Mouse (Mus musculus): ENCODE measurements at regions not wholly inside any gene's neighbourhood (a gene's known extent, or its start where the extent isn't known, plus 50 kb on each side); places are given as distances from the start of the nearest gene placed in this dataset.

- TF ChIP-seq CTCF (conservative IDR thresholded peaks at IDR 0.05; ENCODE audit: low read length) (no peak), POU5F1 (IDR thresholded peaks at IDR 0.05; ENCODE audit: borderline replicate concordance, low read length) (no peak), NANOG (IDR thresholded peaks at IDR 0.05; ENCODE audit: borderline replicate concordance, low read length) (no peak)
Observed at GRCm38 (mm10) chr19:14880818-14881217, 283.0 kb upstream of the Tle4 start.
